Mouse (Mus musculus) embryonic facial prominence, embryonic 11.5 days (tissue): ENCODE data around the gene Aqp11. TPM values are rescaled to one million over a fixed set of nuclear protein-coding genes. Genes with fewer than 3 reads are reported as not detected.

Experiments
- ATAC-seq: fragments of 200-750 bp; cut with Nextera tagmentation; replicated peaks from 2 replicates; pipeline ENCODE4 v1.8.0; 2017; ENCODE audit warnings: low read depth; ENCODE audit not compliant: insufficient number of reproducible peaks, low FRiP score, low TSS enrichment
- DNase-seq: peaks from one replicate; pipeline ENCODE4 v3.0.0-alpha.2; 2015; ENCODE audit warnings: low spot score
- H3K27ac ChIP-seq: fragments of 300-500 bp; sonication (generic); replicated peaks from 2 replicates; pipeline ENCODE4 v1.5.1; 2014; ENCODE audit warnings: mild to moderate bottlenecking, low read depth, low read length, control low read depth
- H3K27me3 ChIP-seq: fragments of 300-500 bp; sonication (generic); 2 replicates; pipeline ENCODE4 v1.6.1; 2014; ENCODE audit warnings: mild to moderate bottlenecking, low read length, moderate library complexity, mixed read lengths; ENCODE audit not compliant: control insufficient read depth, insufficient read depth
- H3K36me3 ChIP-seq: fragments of 300-500 bp; sonication (generic); replicated peaks from 2 replicates; pipeline ENCODE4 v1.6.1; 2014; ENCODE audit warnings: low read depth, mild to moderate bottlenecking, low read length, moderate library complexity, mixed read lengths; ENCODE audit not compliant: control insufficient read depth, insufficient read depth
- H3K4me1 ChIP-seq: fragments of 300-500 bp; sonication (generic); 2 replicates; pipeline ENCODE4 v1.6.1; 2014; ENCODE audit warnings: low read length, mixed read lengths; ENCODE audit not compliant: control insufficient read depth, insufficient read depth
- H3K4me2 ChIP-seq: fragments of 300-500 bp; sonication (generic); 2 replicates; pipeline ENCODE4 v1.6.1; 2014; ENCODE audit warnings: low read depth, mild to moderate bottlenecking, control low read depth, low read length, moderate library complexity
- H3K4me3 ChIP-seq: fragments of 300-500 bp; sonication (generic); 2 replicates; pipeline ENCODE4 v1.5.1; 2014; ENCODE audit warnings: low read depth, low read length, control low read depth
- H3K9ac ChIP-seq: fragments of 300-500 bp; sonication (generic); replicated peaks from 2 replicates; pipeline ENCODE4 v1.6.1; 2014; ENCODE audit warnings: mild to moderate bottlenecking, control low read depth, low read length
- H3K9me3 ChIP-seq: fragments of 300-500 bp; sonication (generic); replicated peaks from 2 replicates; pipeline ENCODE4 v1.6.1; 2016; ENCODE audit warnings: mild to moderate bottlenecking, low read length, inconsistent platforms, mixed read lengths; ENCODE audit not compliant: control insufficient read depth
- WGBS: fragments of 180-500 bp; shearing (Covaris S2); extraction: QIAGEN DNeasy Blood & Tissue Kit; methylation state at CpG from one replicate; pipeline ENCODE4 v1.1.7; 2014; 5-methylcytosine and 5-hydroxymethylcytosine counted together
- polyA plus RNA-seq: library from polyadenylated mRNA; unstranded; fragments of >200 nt; fragmentation: Nextera tagmentation; extraction: Ambion mirVana; gene quantifications from 2 replicates; pipeline ENCODE4 v1.2.1, GENCODE M21; 2014

Gene Aqp11
- polyA plus RNA-seq, 1 experiment from 2014 or later = 3.7 TPM

GRCm38 (mm10) chr7:97696506-97697254 is 41.4 kb downstream of the Aqp11 start, which contains the start of gene Clns1a:
Gene Clns1a, plus strand, starts transcription at chr7:97696634.
- Histone ChIP-seq H3K4me1 (no peaks in the 10 kb centered on the region), H3K9me3 (no peaks in the 10 kb centered on the region), H3K9ac (peak within 1 kb of the TSS; percentile 95), H3K27me3 (no peaks in the 10 kb centered on the region), H3K27ac (peak within 1 kb of the TSS; percentile 59), H3K36me3 (no peaks in the 10 kb centered on the region; the same call in 1 of the 2 replicates), H3K4me2 (peak within 1 kb of the TSS; percentile 52), H3K4me3 (peak within 1 kb of the TSS; percentile 97)
- ATAC-seq (peak; percentile 97), DNase-seq (peak; percentile 96)
- under 1% methylated on average over 63 of the region's 63 CpGs for WGBS

GRCm38 (mm10) chr7:97696133-97696505 is 42.0 kb downstream of the Aqp11 start:
- Histone ChIP-seq H3K9me3 (no peaks in the 10 kb centered on the region), H3K4me1 (no peaks in the 10 kb centered on the region), H3K9ac (peak overlapping the region; percentile 95), H3K27ac (peak overlapping the region; percentile 59; the same call in 1 of the 2 replicates), H3K4me3 (peak overlapping the region; percentile 97), H3K36me3 (no peaks in the 10 kb centered on the region; the same call in 1 of the 2 replicates), H3K4me2 (peak overlapping the region; percentile 52), H3K27me3 (no peaks in the 10 kb centered on the region)
- DNase-seq = no peak
- 34% methylated on average over 19 of the region's 19 CpGs for WGBS
- ATAC-seq = peak; percentile 70

DNA sequence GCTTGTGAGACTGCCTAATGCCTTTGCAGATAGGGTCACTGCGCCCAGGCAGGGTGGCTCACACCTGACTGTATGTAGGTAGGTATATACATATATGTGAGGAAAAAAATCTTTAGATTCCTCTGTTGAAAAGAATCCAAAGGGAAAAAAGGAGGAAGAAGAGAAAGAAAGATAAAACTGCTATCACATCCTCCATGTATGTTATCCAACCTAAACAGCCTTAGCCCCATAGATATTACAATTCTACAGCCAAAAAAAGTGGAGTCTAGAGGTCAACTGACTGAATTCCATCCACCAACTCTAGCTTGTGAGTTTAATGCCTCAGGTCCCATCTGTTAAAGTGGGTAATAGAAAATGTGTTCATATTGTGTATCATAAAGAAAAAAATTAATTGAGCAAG is 42.6 kb downstream of the Aqp11 start:
- Histone ChIP-seq H3K9ac (no peak overlapping the region), H3K9me3 (no peaks in the 10 kb centered on the region), H3K27ac (no peak overlapping the region), H3K4me2 (no peak overlapping the region), H3K27me3 (no peaks in the 10 kb centered on the region), H3K36me3 (no peaks in the 10 kb centered on the region; the same call in 1 of the 2 replicates), H3K4me3 (no peak overlapping the region), H3K4me1 (no peaks in the 10 kb centered on the region)
- ATAC-seq (no peak), DNase-seq (no peak)
- WGBS = 94% methylated on average over 1 of the region's 1 CpGs

GRCm38 (mm10) chr7:97687831-97688230 is 50.3 kb downstream of the Aqp11 start:
- no peak for ATAC-seq
- Histone ChIP-seq H3K4me1 (no peaks in the 10 kb centered on the region), H3K4me3 (no peak overlapping the region), H3K27me3 (no peaks in the 10 kb centered on the region), H3K36me3 (0 out of 2 replicates have a peak, but pooled peaks cover 4% of the 10 kb centered on the region), H3K27ac (no peak overlapping the region), H3K4me2 (no peak overlapping the region), H3K9me3 (no peaks in the 10 kb centered on the region), H3K9ac (no peak overlapping the region)
- WGBS = 94% methylated on average over 2 of the region's 2 CpGs
- no peak for DNase-seq

GRCm38 (mm10) chr7:97679239-97679638 is 58.9 kb downstream of the Aqp11 start:
- H3K27ac ChIP-seq = no peak overlapping the region
- H3K4me2 ChIP-seq = no peak overlapping the region
- 21% methylated on average over 1 of the region's 1 CpGs for WGBS
- no peak for ATAC-seq
- H3K27me3 ChIP-seq = no peaks in the 10 kb centered on the region
- no peaks in the 10 kb centered on the region for H3K9me3 ChIP-seq
- H3K4me3 ChIP-seq = no peak overlapping the region
- peak; percentile 59 for DNase-seq
- H3K9ac ChIP-seq = no peak overlapping the region
- no peaks in the 10 kb centered on the region; the same call in 1 of the 2 replicates for H3K36me3 ChIP-seq
- no peaks in the 10 kb centered on the region for H3K4me1 ChIP-seq

Other genes with a start within 250 kb of the Aqp11 start
- 37.2 and 43.5 TPM in 2 replicates for gene Aamdc, start 158.8 kb downstream of the Aqp11 start, polyA plus RNA-seq
- gene Rsf1, start 158.4 kb downstream of the Aqp11 start, polyA plus RNA-seq = 26.0 and 26.8 TPM in 2 replicates
- gene Clns1a, start 41.7 kb downstream of the Aqp11 start, polyA plus RNA-seq = 293 and 295 TPM in 2 replicates
- gene Pak1, start 50.3 kb upstream of the Aqp11 start, polyA plus RNA-seq = 47.7 and 51.4 TPM in 2 replicates
- gene Gdpd4, start 181.7 kb upstream of the Aqp11 start, polyA plus RNA-seq = 0.07 TPM in 1 of 2 replicates, not detected in the other